Mouse (Mus musculus) liver, embryonic 11.5 days (tissue): Measurements from ENCODE around the gene Prdm10. TPM values are rescaled to one million over a fixed set of nuclear protein-coding genes. Genes with fewer than 3 reads are reported as not detected.

ENCODE experiments used
- ATAC-seq: fragments of 200-750 bp; cut with Nextera tagmentation; replicated peaks from 2 replicates; pipeline ENCODE4 v1.8.0; 2017; ENCODE audit warnings: moderate number of reproducible peaks, mild to moderate bottlenecking, moderate TSS enrichment, moderate library complexity; ENCODE audit not compliant: low FRiP score
- DNase-seq: peaks from one replicate; pipeline ENCODE4 v3.0.0-alpha.2; 2017; ENCODE audit warnings: low spot score
- H3K27ac ChIP-seq: fragments of 300-500 bp; sonication (generic); 2 replicates; pipeline ENCODE4 v1.5.1; 2014; ENCODE audit warnings: mild to moderate bottlenecking, low read depth, low read length, control low read depth
- H3K27me3 ChIP-seq: fragments of 300-500 bp; sonication (generic); replicated peaks from 2 replicates; pipeline ENCODE4 v1.6.1; 2014; ENCODE audit warnings: low read length, mixed read lengths; ENCODE audit not compliant: control insufficient read depth, insufficient read depth
- H3K36me3 ChIP-seq: fragments of 300-500 bp; sonication (generic); 2 replicates; pipeline ENCODE4 v1.6.1; 2014; ENCODE audit warnings: mild to moderate bottlenecking, low read length, moderate library complexity, mixed read lengths; ENCODE audit not compliant: control insufficient read depth, insufficient read depth
- H3K4me1 ChIP-seq: fragments of 300-500 bp; sonication (generic); replicated peaks from 2 replicates; pipeline ENCODE4 v1.6.1; 2014; ENCODE audit warnings: low read length, mixed read lengths; ENCODE audit not compliant: control insufficient read depth, insufficient read depth
- H3K4me2 ChIP-seq: fragments of 300-500 bp; sonication (generic); 2 replicates; pipeline ENCODE4 v1.6.1; 2014; ENCODE audit warnings: mild to moderate bottlenecking, control low read depth, moderate library complexity
- H3K4me3 ChIP-seq: fragments of 300-500 bp; sonication (generic); 2 replicates; pipeline ENCODE4 v1.5.1; 2014; ENCODE audit warnings: low read depth, low read length, control low read depth
- H3K9ac ChIP-seq: fragments of 300-500 bp; sonication (generic); 2 replicates; pipeline ENCODE4 v1.6.1; 2014; ENCODE audit warnings: low read depth, low read length, control low read depth
- H3K9me3 ChIP-seq: fragments of 300-500 bp; sonication (generic); 2 replicates; pipeline ENCODE4 v1.6.1; 2016; ENCODE audit warnings: low read length, inconsistent platforms, mixed read lengths; ENCODE audit not compliant: control insufficient read depth
- WGBS: fragments of 180-500 bp; shearing (Covaris S2); extraction: QIAGEN DNeasy Blood & Tissue Kit; methylation state at CpG from one replicate; pipeline ENCODE4 v1.1.7; 2014; 5-methylcytosine and 5-hydroxymethylcytosine counted together
- polyA plus RNA-seq: library from polyadenylated mRNA; unstranded; fragments of >200 nt; fragmentation: Nextera tagmentation; extraction: Ambion mirVana; gene quantifications from 2 replicates; pipeline ENCODE4 v1.2.1, GENCODE M21; 2014

Prdm10 gene
- polyA plus RNA-seq, 1 experiment from 2014 or later, result 6.5 TPM

DNA sequence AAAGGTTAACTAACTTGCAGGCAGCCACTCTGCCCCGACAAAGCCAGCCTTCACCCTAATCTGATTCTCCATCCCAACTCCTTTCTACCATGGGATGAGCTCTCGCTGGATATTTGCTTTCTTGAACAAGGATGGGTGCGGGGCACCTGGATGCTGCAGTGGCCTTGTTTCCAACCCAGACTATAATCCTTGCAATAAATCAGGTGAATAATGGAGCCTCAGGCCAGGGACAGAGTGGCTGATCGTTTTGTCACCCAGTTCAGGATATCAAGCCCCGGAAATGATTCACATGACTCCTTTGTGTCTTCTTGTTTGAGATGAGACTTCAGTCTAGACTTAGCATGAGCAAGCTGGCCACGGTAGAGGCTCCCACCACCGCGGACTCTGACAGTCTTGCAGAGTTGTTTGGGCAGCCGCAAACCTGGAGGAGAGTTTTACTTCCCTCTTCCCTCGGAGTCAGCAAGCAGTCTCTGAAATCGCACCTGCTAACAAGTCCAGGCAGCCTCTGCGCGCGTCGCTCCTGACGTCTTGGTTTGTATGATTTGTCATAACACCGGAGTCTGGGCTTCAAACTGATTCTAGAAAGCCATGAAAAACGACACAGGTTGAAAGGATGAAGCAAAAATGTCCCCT lies 36.9 kb upstream of the Prdm10 start:
- Histone ChIP-seq H3K4me3 (no peak overlapping the region), H3K27me3 (no peaks in the 10 kb centered on the region), H3K9me3 (no peaks in the 10 kb centered on the region), H3K36me3 (no peaks in the 10 kb centered on the region), H3K27ac (no peak overlapping the region), H3K4me1 (no peaks in the 10 kb centered on the region), H3K4me2 (no peak overlapping the region), H3K9ac (no peak overlapping the region)
- DNase-seq (no peak), ATAC-seq (no peak)
- WGBS, result 67% methylated on average over 18 of the region's 18 CpGs

DNA sequence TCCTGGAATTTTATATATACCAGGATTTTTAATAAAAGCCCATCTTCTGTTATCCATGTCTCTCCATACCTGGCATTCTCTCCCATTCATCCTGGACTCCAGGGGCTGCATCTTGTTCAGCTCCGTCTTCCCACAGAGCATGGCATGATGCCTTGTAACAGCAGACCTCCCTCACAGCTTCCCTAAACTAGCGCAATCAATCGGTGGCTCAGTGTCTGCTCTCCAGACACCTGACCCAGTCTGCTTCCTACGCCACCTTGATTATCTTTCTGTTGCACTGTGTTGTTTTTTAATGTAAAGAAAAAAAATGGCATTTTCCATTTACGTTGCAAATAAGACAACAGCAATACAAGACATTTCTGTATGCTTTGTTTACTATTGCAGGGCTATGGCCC lies 36.4 kb upstream of the Prdm10 start:
- no peaks in the 10 kb centered on the region for H3K36me3 ChIP-seq
- H3K9me3 ChIP-seq, result no peaks in the 10 kb centered on the region
- no peak for DNase-seq
- ATAC-seq, result no peak
- no peak overlapping the region for H3K4me3 ChIP-seq
- H3K27ac ChIP-seq, result no peak overlapping the region
- no peaks in the 10 kb centered on the region for H3K27me3 ChIP-seq
- no peaks in the 10 kb centered on the region for H3K4me1 ChIP-seq
- no peak overlapping the region for H3K9ac ChIP-seq
- no peak overlapping the region for H3K4me2 ChIP-seq
- WGBS, result 73% methylated on average over 5 of the region's 5 CpGs

DNA sequence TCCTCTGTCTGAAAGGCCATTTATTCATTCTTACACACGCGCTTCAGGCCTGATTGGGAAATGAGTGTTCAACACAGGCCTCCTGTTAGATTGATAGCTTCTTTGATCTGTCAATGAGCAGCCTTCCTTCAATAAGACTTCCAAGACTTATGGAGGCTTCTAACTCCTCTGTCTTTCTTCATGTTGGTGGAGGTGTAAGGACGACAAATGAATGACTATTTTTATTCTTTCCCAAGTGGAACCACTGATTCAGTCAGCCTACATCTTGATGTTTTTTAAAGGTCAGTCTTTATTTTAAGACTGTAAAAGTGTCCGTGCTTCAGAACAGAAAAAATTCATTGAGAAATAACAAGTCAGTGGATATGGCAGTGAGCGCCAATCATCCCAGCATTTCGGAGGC lies 35.3 kb upstream of the Prdm10 start:
- H3K4me1 ChIP-seq, result no peaks in the 10 kb centered on the region
- no peak overlapping the region for H3K4me2 ChIP-seq
- H3K4me3 ChIP-seq, result no peak overlapping the region
- H3K27ac ChIP-seq, result no peak overlapping the region
- H3K9ac ChIP-seq, result no peak overlapping the region
- DNase-seq (no peak), ATAC-seq (no peak)
- 86% methylated on average over 6 of the region's 6 CpGs for WGBS
- no peaks in the 10 kb centered on the region for H3K36me3 ChIP-seq
- no peaks in the 10 kb centered on the region for H3K9me3 ChIP-seq
- H3K27me3 ChIP-seq, result no peaks in the 10 kb centered on the region

DNA sequence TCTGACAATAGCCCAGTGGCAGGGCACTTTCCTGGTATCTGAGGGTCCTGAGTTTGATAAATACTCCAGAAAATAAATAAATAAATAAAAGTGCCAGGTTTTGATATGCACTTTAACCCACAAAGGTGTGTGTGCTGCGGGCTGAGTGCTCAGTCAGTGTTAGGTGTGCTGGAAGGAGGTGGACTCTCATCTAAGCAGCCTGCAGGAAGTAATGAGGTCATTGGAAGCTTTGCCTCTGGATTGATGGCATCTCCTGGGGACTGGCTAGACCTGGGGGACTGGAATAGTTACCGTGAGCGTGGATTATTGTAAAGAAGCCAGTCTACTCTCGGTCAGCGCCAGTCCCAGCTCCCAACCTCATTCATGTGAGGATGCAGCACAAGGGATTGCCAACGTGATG lies 33.9 kb upstream of the Prdm10 start:
- H3K9me3 ChIP-seq, result no peaks in the 10 kb centered on the region
- no peaks in the 10 kb centered on the region for H3K27me3 ChIP-seq
- H3K4me2 ChIP-seq, result no peak overlapping the region
- ATAC-seq (peak; percentile 16; the same call in 1 of the 2 replicates), DNase-seq (no peak)
- no peak overlapping the region for H3K9ac ChIP-seq
- no peak overlapping the region for H3K27ac ChIP-seq
- 0 out of 2 replicates have a peak, but pooled peaks cover 3% of the 10 kb centered on the region for H3K4me1 ChIP-seq
- no peaks in the 10 kb centered on the region for H3K36me3 ChIP-seq
- H3K4me3 ChIP-seq, result no peak overlapping the region
- WGBS, result 57% methylated on average over 6 of the region's 6 CpGs

DNA sequence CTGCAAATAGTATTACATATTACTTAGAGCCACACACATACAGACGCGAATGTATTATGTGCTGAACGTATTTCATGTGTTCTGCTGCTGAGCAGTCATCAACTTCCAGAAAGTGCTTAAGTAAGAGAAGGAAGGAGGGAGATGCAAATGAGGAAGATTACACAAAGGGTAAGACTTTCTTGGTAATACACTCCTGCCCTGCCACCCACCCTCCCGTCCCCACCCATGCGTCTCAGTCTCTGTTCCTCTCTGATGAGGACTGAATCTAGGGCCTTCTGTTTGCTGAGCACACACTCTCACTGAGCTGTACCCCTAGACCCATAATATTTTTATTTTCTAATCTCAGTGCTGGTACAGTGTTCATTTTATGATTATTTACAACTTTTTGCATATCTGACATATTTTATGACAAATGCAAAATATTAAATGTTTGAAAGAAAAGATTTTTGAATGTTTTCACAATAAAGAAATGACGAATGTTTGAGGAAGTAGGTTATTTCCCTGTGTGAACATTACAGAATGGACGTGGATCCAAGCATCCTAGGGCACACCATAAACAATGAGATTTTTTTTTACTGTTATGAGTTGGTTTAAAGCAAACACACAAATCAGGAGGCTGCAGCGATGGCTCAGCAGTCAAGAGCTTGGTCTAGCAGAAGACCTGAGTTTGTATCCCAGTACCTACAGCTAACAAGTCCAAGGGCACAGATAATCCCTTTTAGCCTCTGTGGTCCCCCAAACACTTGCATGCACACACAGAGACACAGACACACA lies 32.7 kb upstream of the Prdm10 start:
- Histone ChIP-seq H3K9me3 (no peaks in the 10 kb centered on the region), H3K4me1 (0 out of 2 replicates have a peak, but pooled peaks cover 3% of the 10 kb centered on the region), H3K4me2 (no peak overlapping the region), H3K36me3 (no peaks in the 10 kb centered on the region), H3K27me3 (no peaks in the 10 kb centered on the region), H3K9ac (no peak overlapping the region), H3K4me3 (no peak overlapping the region), H3K27ac (no peak overlapping the region)
- ATAC-seq, result no peak
- 67% methylated on average over 8 of the region's 8 CpGs for WGBS
- DNase-seq, result no peak

DNA sequence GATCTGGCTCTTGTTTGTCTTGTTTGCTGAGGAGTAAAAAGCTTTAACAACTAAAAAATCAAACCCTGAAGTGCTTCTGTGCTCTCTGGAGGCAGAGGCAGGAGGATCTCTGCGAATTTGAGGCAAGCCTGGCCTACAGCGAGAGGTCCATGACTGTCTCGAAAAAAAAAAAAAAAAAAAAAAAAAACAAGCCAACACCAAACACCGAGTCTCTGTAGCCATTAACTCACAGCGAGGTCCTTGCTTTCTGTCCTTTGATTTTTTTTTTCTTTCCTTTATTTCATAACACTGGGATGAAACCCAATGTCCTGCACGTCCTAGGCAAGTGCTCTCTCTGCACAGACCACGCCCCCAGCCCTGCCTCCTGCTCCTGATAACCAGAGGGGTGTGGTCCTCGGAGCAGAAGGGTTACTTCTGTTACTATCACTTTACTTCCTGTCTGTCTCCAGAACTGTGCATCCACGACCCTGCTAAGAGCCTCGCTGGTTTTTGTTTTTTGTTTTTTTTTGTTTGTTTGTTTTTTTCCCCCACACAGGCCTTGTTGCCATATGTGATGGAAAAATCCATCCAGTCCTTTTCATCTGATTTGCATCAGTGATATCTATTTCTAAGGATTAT lies 28.0 kb upstream of the Prdm10 start:
- Histone ChIP-seq H3K27ac (peak overlapping the region; percentile 73; the same call in 1 of the 2 replicates), H3K4me3 (no peak overlapping the region), H3K36me3 (no peaks in the 10 kb centered on the region), H3K27me3 (no peaks in the 10 kb centered on the region), H3K9ac (no peak overlapping the region), H3K4me2 (peak overlapping the region; percentile 59), H3K4me1 (peaks cover 29% of the 10 kb centered on the region), H3K9me3 (no peaks in the 10 kb centered on the region)
- ATAC-seq (peak; percentile 89), DNase-seq (peak; percentile 66)
- 52% methylated on average over 10 of the region's 10 CpGs for WGBS

DNA sequence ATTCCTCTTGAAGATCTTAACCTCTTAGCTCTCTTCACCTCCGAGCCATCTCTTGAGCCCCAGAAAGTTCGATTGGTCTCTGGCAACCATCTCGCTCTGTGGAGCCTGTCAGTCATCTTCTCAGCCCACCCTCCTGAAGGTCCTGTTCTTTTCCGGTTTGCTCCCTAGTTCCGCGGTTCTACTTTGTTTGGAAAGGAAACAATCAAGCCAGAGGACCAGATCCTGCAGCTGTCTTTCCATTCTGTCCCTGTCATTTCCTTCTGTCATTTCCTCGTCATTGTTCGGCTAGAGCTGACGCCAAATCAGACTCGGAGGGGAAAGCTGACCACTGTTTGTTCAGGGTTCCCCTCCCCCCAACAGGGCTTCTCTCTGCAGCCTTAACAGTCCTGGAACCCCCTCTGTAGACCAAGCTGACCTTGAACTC lies 27.0 kb upstream of the Prdm10 start:
- Histone ChIP-seq H3K4me1 (peaks cover 29% of the 10 kb centered on the region), H3K36me3 (no peaks in the 10 kb centered on the region), H3K27me3 (no peaks in the 10 kb centered on the region), H3K4me3 (peak overlapping the region; percentile 20; the same call in 1 of the 2 replicates), H3K9me3 (no peaks in the 10 kb centered on the region), H3K4me2 (peak overlapping the region; percentile 59), H3K27ac (peak overlapping the region; percentile 73), H3K9ac (peak overlapping the region; percentile 53)
- DNase-seq, result peak; percentile 54
- WGBS, result 24% methylated on average over 10 of the region's 10 CpGs
- ATAC-seq, result 0 out of 2 replicates have a peak, but pooled peaks have one; percentile 22

DNA sequence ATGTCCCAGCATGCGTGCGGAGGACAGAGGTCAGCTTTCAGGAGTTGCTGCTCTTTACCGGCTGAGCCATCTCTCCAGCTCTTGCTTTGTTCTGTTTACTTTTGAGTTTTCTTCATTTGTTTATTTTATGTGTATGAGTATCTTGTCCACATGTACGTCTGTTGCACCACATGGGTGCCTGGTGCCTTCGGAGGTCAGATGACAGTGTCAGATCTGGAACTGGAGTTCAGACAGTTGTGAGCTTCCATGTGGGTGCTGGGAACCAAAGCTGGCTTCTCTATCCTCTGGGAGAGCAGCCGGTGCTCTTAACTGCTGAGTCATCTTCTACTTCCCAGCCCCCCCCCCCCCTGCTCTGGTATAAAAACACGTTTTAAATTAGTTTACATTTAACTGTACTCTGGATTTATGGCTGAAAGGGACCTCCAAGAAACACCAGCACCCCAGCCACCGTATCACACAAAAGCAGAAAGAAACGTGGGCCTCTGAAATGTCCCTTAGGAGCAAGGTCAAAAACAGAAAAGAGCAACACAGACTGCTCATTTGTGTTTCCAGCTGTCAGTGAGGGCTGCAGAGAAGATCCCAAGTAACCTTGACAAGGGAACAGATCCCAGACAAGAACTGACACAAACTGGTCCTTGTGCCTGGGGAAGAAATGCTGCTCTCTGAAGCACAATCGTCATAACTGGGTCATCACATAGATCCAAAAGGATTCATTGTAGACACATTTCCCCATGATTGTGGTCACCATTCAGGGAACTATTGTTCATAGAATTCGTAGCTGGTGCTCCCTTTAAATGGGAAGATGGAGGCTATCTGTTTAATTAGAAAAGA lies 26.3 kb upstream of the Prdm10 start:
- no peaks in the 10 kb centered on the region for H3K9me3 ChIP-seq
- H3K4me2 ChIP-seq, result peak overlapping the region; percentile 60
- H3K27me3 ChIP-seq, result no peaks in the 10 kb centered on the region
- no peak for DNase-seq
- 38% methylated on average over 11 of the region's 11 CpGs for WGBS
- peaks cover 29% of the 10 kb centered on the region for H3K4me1 ChIP-seq
- H3K4me3 ChIP-seq, result no peak overlapping the region
- H3K36me3 ChIP-seq, result no peaks in the 10 kb centered on the region
- peak; percentile 16; the same call in 1 of the 2 replicates for ATAC-seq
- H3K9ac ChIP-seq, result peak overlapping the region; percentile 12
- peak overlapping the region; percentile 73 for H3K27ac ChIP-seq
